Mouse (Mus musculus) hindbrain, embryonic 13.5 days (tissue): ENCODE results near the gene Angptl8. TPM values are rescaled to one million over a fixed set of nuclear protein-coding genes. Genes with fewer than 3 reads are reported as not detected.
"Not testable (repeated sequence)": the region's sequence is repeated elsewhere in the genome, so short reads cannot be mapped to it uniquely, and the experiment has no call there.

Experiments used
- ATAC-seq: fragments of 200-750 bp; cut with Nextera tagmentation; 2 replicates; pipeline ENCODE4 v1.8.0; 2017; ENCODE audit warnings: moderate TSS enrichment; ENCODE audit not compliant: low FRiP score
- H3K27ac ChIP-seq: fragments of 300-500 bp; sonication (generic); 2 replicates; pipeline ENCODE4 v1.5.1; 2015; ENCODE audit warnings: inconsistent platforms, mild to moderate bottlenecking, moderate library complexity
- H3K27me3 ChIP-seq: fragments of 300-500 bp; sonication (generic); 2 replicates; pipeline ENCODE4 v1.6.1; 2015; ENCODE audit warnings: mild to moderate bottlenecking, inconsistent platforms
- H3K36me3 ChIP-seq: fragments of 300-500 bp; sonication (generic); 2 replicates; pipeline ENCODE4 v1.6.1; 2015; ENCODE audit warnings: mild to moderate bottlenecking, inconsistent platforms
- H3K4me1 ChIP-seq: fragments of 300-500 bp; sonication (generic); replicated peaks from 2 replicates; pipeline ENCODE4 v1.6.1; 2015; ENCODE audit warnings: inconsistent platforms
- H3K4me2 ChIP-seq: fragments of 300-500 bp; sonication (generic); 2 replicates; pipeline ENCODE4 v1.6.1; 2015; ENCODE audit warnings: inconsistent platforms, mild to moderate bottlenecking, moderate library complexity
- H3K4me3 ChIP-seq: fragments of 300-500 bp; sonication (generic); 2 replicates; pipeline ENCODE4 v1.5.1; 2015; ENCODE audit warnings: mild to moderate bottlenecking, inconsistent platforms
- H3K9ac ChIP-seq: fragments of 300-500 bp; sonication (generic); 2 replicates; pipeline ENCODE4 v1.6.1; 2015; ENCODE audit warnings: mild to moderate bottlenecking, inconsistent platforms
- H3K9me3 ChIP-seq: fragments of 300-500 bp; sonication (generic); 2 replicates; pipeline ENCODE4 v1.6.1; 2016; ENCODE audit warnings: inconsistent platforms
- WGBS: fragments of 180-500 bp; shearing (Covaris S2); methylation state at CpG from one replicate; pipeline ENCODE4 v1.1.7; 2015; 5-methylcytosine and 5-hydroxymethylcytosine counted together
- polyA plus RNA-seq: library from polyadenylated mRNA; unstranded; fragments of >200 nt; fragmentation: Nextera tagmentation; extraction: Ambion mirVana; gene quantifications from 2 replicates; pipeline ENCODE4 v1.2.1, GENCODE M21; 2015

The Angptl8 gene
- polyA plus RNA-seq, 1 experiment from 2014 or later: 0.53 TPM

DNA sequence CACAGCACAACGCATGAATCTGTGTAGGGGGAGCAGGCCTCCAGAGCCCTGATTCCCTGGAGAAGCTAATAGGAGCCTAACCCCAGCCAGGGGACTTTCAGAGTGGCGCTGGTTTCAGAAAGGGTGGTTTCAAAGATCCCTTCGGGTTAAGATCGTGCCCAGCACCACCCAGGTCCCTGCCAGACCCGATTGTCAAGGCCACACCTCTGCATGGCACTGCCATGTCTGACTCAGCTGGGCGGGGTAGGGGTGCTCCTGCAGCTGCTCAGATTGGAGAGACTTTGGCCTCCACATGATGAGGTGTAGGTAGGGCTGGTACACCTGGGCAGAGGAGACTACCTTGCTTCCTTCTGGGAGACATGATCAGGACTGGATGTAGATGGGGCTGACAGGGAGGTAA lies 19.6 kb downstream of the Angptl8 start:
- ATAC-seq: no peak
- 92% methylated on average over 6 of the region's 6 CpGs for WGBS

DNA sequence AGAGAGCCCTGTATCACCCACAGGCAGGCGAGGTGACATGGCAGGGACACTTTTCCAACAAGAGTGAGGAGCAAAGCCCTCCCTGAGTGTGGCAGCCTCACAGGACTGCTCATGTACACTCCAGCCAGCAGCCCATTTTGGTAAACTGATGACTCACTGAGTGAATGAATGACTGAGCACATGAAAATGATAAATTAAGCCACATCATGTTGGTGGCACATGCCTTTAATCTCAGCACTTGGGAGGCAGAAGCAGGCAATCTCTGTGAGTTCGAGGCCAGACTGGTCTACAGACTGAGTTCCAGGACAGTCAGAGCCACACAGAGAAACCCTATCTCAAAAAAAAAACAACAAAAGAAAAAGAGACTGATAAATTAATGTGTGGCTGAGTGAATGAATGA lies 22.2 kb downstream of the Angptl8 start:
- Histone ChIP-seq H3K4me1 (peaks cover 7% of the 10 kb centered on the region), H3K27ac (no peak overlapping the region), H3K9me3 (peaks cover 5% of the 10 kb centered on the region; the same call in 1 of the 2 replicates), H3K9ac (no peak overlapping the region), H3K4me2 (no peak overlapping the region), H3K36me3 (no peaks in the 10 kb centered on the region), H3K4me3 (no peak overlapping the region), H3K27me3 (peaks cover 5% of the 10 kb centered on the region; the same call in 1 of the 2 replicates)
- WGBS: 75% methylated on average over 2 of the region's 2 CpGs
- no peak for ATAC-seq

More for the DNA sequence above, 19.6 kb downstream of the Angptl8 start:
- no peak overlapping the region for H3K27ac ChIP-seq
- H3K4me1 ChIP-seq: peaks cover 12% of the 10 kb centered on the region
- H3K4me2 ChIP-seq: no peak overlapping the region
- H3K9me3 ChIP-seq: no peaks in the 10 kb centered on the region
- H3K36me3 ChIP-seq: no peaks in the 10 kb centered on the region
- no peak overlapping the region for H3K4me3 ChIP-seq
- peaks cover 8% of the 10 kb centered on the region; the same call in 1 of the 2 replicates for H3K27me3 ChIP-seq
- no peak overlapping the region for H3K9ac ChIP-seq

DNA sequence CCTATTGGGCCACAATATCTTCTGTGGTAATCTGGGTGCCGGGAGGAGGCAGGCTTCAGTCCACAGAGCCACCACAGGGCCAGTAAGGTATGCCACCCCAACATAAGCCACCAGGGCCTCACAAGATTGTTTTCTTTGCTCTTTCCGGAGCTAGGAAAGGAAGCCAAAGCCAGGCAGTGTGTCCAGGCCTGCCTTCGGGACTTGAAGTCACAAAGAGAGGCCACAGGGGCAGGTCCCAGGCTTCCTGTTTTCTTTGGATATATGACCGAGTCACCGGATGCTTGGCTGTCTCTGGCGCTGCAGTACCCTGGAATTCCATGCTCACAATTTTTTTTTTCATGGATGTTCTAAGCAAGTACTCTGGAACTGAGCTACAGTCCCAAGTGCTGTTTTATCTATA lies 22.8 kb downstream of the Angptl8 start:
- ATAC-seq: no peak
- WGBS: 61% methylated on average over 6 of the region's 6 CpGs

DNA sequence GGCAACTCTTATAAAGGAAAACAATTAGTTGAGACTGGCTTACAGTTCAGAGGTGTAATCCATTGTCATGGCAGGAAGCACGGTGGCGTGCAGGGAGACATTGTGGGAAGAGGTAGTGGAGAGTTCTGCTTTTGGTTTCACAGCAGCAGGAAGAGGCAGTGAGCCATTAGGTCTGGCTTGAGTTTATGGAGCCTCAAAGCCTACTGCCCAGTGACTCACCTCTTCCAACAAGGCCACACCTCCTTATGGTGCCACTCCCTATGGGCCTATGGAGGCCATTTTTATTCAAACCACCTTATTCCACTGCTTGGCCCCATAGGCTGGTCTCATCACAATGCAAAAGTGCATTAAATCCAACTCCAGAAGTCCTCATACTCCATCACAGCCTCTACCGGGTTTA lies 24.3 kb downstream of the Angptl8 start:
- Histone ChIP-seq H3K4me1 (no peaks in the 10 kb centered on the region), H3K9ac (no peak overlapping the region), H3K27ac (no peak overlapping the region), H3K4me2 (no peak overlapping the region), H3K9me3 (peaks cover 5% of the 10 kb centered on the region; the same call in 1 of the 2 replicates), H3K4me3 (no peak overlapping the region), H3K27me3 (no peaks in the 10 kb centered on the region), H3K36me3 (no peaks in the 10 kb centered on the region)
- WGBS: 95% methylated on average over 3 of the region's 3 CpGs
- no peak for ATAC-seq

More for the DNA sequence above, 22.8 kb downstream of the Angptl8 start:
- no peak overlapping the region for H3K4me3 ChIP-seq
- H3K4me1 ChIP-seq: peaks cover 1% of the 10 kb centered on the region; the same call in 1 of the 2 replicates
- H3K27me3 ChIP-seq: peaks cover 5% of the 10 kb centered on the region; the same call in 1 of the 2 replicates
- H3K9ac ChIP-seq: no peak overlapping the region
- no peak overlapping the region for H3K27ac ChIP-seq
- H3K4me2 ChIP-seq: no peak overlapping the region
- no peaks in the 10 kb centered on the region for H3K36me3 ChIP-seq
- H3K9me3 ChIP-seq: peaks cover 5% of the 10 kb centered on the region; the same call in 1 of the 2 replicates

DNA sequence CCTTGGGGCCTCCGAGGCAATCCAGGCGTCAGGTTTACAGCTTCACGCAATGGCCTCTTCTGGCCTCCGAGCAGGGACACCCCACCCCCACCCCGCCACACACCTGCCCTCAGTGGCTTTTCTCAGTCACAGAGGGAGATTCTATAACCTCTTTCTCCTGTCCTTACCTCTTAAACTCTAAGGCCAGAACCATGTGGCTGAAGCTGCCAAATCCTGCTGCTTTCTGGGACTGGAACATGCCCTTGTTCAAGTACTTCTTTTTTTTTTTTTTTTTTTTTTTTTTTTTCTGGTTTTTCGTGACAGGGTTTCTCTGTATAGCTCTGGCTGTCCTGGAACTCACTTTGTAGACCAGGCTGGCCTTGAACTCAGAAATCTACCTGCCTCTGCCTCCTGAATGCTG lies 25.0 kb downstream of the Angptl8 start:
- not testable (repeated sequence) for H3K4me2 ChIP-seq, H3K4me1 ChIP-seq, ATAC-seq, H3K27ac ChIP-seq, H3K36me3 ChIP-seq, H3K9ac ChIP-seq, H3K9me3 ChIP-seq, H3K27me3 ChIP-seq, H3K4me3 ChIP-seq
- WGBS: 70% methylated on average over 5 of the region's 6 CpGs

DNA sequence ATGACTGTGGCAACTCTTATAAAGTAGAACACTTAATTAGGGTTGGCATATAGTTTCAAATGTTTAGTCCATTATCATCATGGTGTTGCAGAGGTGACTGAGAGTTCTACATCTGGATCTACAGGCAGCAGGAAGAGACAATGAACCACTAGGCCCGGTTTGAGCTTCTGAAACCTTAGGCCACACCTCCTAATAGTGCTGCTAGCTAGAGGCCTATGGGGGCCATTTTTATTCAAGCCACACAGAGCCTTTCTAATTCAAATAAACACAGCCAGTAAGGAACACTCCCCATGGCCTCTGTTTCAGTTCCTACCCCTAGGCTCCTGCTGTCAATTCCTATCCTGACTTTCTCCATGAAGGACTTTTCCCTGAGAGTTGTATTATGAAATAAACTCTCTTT lies 26.9 kb downstream of the Angptl8 start:
- 89% methylated on average over 1 of the region's 1 CpGs for WGBS

DNA sequence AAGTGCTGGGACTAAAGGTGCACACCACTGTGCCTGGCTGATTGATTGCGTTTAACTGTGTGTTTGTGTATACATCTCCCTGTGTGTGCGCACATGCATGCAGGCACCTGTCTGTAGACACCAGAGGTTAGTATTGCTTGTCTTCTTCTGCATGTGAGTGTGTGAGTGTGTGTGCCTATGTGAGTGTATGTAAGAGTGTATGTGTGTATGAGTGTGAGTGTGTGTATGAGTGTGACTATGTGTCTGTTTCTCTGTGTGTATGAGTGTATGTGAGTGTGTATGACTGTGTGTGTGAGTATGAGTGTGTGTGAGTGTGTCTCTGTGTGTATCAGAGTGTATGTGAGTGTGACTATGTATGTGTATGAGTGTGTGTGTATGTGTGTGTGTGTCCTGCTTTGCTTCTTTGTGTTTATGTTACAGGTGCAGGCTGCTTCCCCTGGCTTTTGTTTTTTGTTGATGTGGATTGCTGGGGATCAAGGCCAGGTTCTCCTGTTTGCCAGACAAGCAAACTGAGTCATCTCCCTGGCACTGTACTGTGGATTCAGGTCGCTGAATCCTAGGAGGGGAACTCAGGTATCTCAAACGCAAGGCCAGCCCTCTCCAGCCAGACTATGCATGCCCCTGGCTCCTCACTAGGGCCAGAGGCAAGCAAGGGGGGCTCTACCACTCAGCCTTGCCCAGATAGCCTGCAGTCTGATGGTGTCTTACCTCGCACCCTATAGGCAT lies 30.5 kb downstream of the Angptl8 start:
- Histone ChIP-seq H3K27me3 (no peaks in the 10 kb centered on the region), H3K27ac (peak overlapping the region; percentile 55; the same call in 1 of the 2 replicates), H3K9me3 (peaks cover 5% of the 10 kb centered on the region; the same call in 1 of the 2 replicates), H3K4me1 (no peaks in the 10 kb centered on the region), H3K4me2 (no peak overlapping the region), H3K4me3 (no peak overlapping the region), H3K36me3 (no peaks in the 10 kb centered on the region), H3K9ac (no peak overlapping the region)
- ATAC-seq: no peak
- WGBS: 74% methylated on average over 5 of the region's 5 CpGs

More for the DNA sequence above, 26.9 kb downstream of the Angptl8 start:
- H3K4me3 ChIP-seq: no peak overlapping the region
- H3K27me3 ChIP-seq: no peaks in the 10 kb centered on the region
- no peak overlapping the region for H3K27ac ChIP-seq
- ATAC-seq: no peak
- H3K4me1 ChIP-seq: no peaks in the 10 kb centered on the region
- no peaks in the 10 kb centered on the region for H3K36me3 ChIP-seq
- no peak overlapping the region for H3K9ac ChIP-seq
- H3K4me2 ChIP-seq: no peak overlapping the region
- peaks cover 5% of the 10 kb centered on the region; the same call in 1 of the 2 replicates for H3K9me3 ChIP-seq

DNA sequence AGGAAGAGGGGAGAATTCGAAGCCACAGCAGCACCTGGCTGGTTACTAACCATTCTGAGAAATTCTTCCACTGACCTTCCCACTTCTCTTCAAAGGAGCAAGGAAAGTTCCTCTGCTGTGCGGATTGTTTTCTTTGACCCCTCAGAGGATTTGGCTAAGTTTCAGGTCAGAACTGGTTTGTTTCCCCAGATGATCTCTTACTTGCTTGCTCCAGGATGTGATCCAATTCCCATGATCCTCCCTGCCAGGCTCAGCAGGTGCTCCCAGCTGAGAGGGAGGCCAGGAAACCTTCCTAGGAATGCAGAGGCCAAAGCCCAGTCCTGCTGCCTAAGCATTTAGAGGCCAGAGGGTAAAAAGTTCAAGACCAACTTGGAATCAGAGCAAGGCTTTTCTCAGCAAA lies 31.3 kb downstream of the Angptl8 start:
- H3K9me3 ChIP-seq: peaks cover 5% of the 10 kb centered on the region; the same call in 1 of the 2 replicates
- no peak overlapping the region for H3K4me2 ChIP-seq
- H3K36me3 ChIP-seq: no peaks in the 10 kb centered on the region
- WGBS: 74% methylated on average over 2 of the region's 2 CpGs
- no peak overlapping the region for H3K9ac ChIP-seq
- H3K4me1 ChIP-seq: no peaks in the 10 kb centered on the region
- H3K27ac ChIP-seq: peak overlapping the region; percentile 35; the same call in 1 of the 2 replicates
- no peaks in the 10 kb centered on the region for H3K27me3 ChIP-seq
- no peak for ATAC-seq
- H3K4me3 ChIP-seq: no peak overlapping the region

DNA sequence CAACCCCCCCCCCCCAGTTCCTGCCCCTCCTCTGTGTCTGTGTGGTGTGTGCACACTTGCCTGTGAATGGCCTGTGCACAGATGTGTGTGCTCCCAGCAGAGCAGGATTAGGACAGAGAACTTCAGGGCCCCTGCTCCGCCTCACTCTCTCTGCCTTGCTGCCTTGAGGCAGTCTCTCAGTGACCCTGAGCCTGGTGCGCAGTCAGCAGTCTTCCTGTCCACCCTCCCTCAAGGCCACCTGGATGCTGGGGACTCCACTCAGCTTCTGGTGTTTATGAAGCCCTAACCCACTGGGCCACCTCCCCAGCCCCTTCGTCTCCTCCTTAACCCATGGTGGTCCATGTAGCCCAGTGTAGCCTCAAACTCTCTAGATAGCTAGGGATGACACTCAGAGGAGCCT lies 32.4 kb downstream of the Angptl8 start:
- H3K4me1 ChIP-seq: no peaks in the 10 kb centered on the region
- WGBS: 90% methylated on average over 3 of the region's 3 CpGs
- H3K27me3 ChIP-seq: no peaks in the 10 kb centered on the region
- no peaks in the 10 kb centered on the region for H3K36me3 ChIP-seq
- no peak overlapping the region for H3K9ac ChIP-seq
- ATAC-seq: no peak
- H3K9me3 ChIP-seq: no peaks in the 10 kb centered on the region
- no peak overlapping the region for H3K27ac ChIP-seq
- H3K4me2 ChIP-seq: no peak overlapping the region
- no peak overlapping the region for H3K4me3 ChIP-seq

DNA sequence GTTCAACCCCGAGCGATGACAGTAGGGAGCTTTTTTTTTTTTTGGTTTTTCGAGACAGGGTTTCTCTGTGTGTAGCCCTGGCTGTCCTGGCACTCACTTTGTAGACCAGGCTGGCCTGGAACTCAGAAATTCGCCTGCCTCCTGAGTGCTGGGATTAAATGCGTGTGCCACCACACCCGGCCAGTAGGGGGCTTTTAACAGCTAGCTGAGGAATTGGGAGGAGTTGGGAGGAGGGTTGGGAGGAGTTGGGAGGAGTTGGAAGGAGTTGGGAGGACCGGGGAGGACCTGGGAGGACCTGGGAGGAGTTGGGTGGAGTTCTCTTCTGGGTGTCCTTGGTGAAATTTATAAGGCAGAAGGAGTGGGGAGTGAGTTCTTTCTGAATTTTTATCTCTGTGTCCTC lies 34.0 kb downstream of the Angptl8 start:
- H3K4me2 ChIP-seq, H3K4me3 ChIP-seq, ATAC-seq, H3K9me3 ChIP-seq, H3K27ac ChIP-seq, H3K27me3 ChIP-seq, H3K4me1 ChIP-seq, H3K9ac ChIP-seq, H3K36me3 ChIP-seq: not testable (repeated sequence)
- WGBS: 56% methylated on average over 7 of the region's 7 CpGs

DNA sequence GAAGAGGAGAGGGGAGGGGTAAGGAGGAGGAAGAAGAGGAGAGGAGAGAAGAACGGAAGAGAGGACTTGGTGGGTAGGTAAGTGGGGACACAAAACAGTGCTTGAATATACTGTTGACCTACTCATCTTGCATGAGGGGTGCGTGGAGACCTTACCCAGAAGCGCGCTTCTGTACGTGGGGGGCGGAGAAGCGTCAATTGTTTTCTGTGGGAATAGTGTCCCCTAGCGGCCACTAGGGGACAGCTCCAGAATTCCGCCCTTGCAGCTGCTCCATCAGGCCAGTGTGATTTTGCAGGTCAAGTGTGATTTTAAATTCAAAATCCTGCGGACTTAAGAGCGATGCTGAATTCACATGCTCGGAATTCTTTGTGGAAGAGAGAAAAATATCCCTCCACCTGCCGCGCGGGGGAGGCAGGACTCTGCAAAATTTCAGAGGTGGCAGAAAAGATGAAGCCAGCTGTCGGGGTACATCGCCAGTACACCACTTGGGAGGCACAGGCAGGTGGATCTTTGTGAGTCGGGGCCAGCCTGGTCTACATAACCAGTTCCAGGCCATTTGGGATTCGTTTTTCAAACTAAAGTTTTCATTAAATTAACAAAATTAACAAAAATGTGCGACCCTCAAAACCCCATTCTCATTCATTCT lies 35.7 kb downstream of the Angptl8 start:
- Histone ChIP-seq H3K27ac (no peak overlapping the region), H3K4me1 (no peaks in the 10 kb centered on the region), H3K4me2 (peak overlapping the region; percentile 32), H3K4me3 (no peak overlapping the region), H3K27me3 (no peaks in the 10 kb centered on the region), H3K9ac (no peak overlapping the region), H3K9me3 (no peaks in the 10 kb centered on the region), H3K36me3 (no peaks in the 10 kb centered on the region)
- 19% methylated on average over 20 of the region's 20 CpGs for WGBS
- peak; percentile 36; the same call in 1 of the 2 replicates for ATAC-seq

DNA sequence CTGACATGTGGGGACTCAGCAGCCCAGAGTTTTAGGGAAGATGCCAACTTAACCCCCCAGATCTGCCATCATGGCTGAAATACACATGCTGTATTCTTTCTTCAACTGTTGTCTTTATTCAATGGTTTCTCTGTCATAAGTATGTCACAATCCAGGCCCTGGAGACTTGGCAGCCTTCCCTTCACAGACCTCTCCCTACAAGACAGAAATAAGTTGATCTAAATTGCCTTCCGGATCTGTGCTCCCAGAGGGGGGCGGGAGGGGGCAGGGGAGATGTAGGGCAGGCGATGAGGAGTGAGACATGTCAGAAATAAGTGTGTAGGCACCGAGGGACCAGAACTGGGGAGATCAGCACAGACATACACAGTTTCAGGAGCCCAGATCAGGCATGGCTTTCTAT lies 36.9 kb downstream of the Angptl8 start:
- WGBS: 73% methylated on average over 4 of the region's 4 CpGs
- H3K27ac ChIP-seq: no peak overlapping the region
- H3K36me3 ChIP-seq: no peaks in the 10 kb centered on the region
- no peak for ATAC-seq
- no peak overlapping the region for H3K4me3 ChIP-seq
- H3K4me2 ChIP-seq: no peak overlapping the region
- H3K4me1 ChIP-seq: no peaks in the 10 kb centered on the region
- no peaks in the 10 kb centered on the region for H3K27me3 ChIP-seq
- no peaks in the 10 kb centered on the region for H3K9me3 ChIP-seq
- no peak overlapping the region for H3K9ac ChIP-seq
